Mouse (Mus musculus) splenic B cell, adult 2 months (primary cell): Measurements from ENCODE around the gene Clba1.

Source experiments
- DNase-seq: peaks from one replicate; pipeline ENCODE4 v3.0.0-alpha.2; 2011; ENCODE audit warnings: low read depth, low spot score
- H3K27me3 ChIP-seq: 2 replicates; pipeline ENCODE4 v1.6.1; 2012; ENCODE audit warnings: mild to moderate bottlenecking, low read length, moderate library complexity, mixed read lengths; ENCODE audit not compliant: control insufficient read depth, poor library complexity, insufficient read depth, severe bottlenecking
- H3K36me3 ChIP-seq: 2 replicates; pipeline ENCODE4 v1.6.1; 2012; ENCODE audit warnings: mild to moderate bottlenecking, low read length, moderate library complexity, mixed read lengths; ENCODE audit not compliant: control insufficient read depth, poor library complexity, insufficient read depth, severe bottlenecking

The Clba1 gene

DNA sequence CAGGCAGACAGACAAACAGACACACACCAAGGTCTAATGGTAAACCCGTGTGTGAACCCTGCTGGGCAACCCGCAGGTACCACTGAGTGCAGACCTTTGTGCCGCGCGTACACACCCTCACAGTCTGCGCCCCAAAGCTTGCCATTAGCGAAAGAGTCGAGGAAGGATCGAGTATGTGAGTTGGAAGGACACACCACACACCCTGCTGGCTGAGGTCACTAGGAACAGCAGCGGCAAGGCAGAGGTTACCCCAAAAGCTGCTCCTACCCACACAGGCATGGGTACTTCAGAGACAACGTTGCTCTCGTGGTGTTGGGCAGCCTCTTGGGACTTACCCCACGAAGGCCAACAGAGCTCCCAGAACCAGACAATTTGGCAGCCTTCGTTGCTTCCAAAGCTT, 36.4 kb upstream of the Clba1 start:
- DNase-seq: no peak
- H3K27me3 ChIP-seq: no peaks in the 10 kb centered on the region
- H3K36me3 ChIP-seq: peaks cover 9% of the 10 kb centered on the region

DNA sequence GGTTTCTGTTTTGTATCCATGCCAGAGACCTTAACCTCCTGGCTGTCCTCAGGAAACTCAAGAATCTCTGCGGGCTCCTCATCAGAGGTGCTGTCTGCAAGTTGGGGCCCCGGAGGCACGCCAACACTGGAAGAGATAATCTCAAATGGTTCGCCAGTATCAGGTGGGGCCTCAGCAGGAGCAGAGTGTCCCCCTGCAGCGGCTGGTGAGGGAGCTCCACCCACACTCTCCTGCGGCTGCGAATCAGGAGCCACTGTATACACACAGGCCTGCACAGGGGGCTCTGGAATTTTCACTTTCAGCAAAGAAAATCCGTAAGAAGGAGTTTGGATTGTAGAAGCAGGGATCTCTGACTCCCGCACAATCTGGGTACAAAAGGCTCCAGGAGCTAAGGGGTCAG, 35.4 kb upstream of the Clba1 start:
- DNase-seq: no peak
- H3K36me3 ChIP-seq: peaks cover 4% of the 10 kb centered on the region

DNA sequence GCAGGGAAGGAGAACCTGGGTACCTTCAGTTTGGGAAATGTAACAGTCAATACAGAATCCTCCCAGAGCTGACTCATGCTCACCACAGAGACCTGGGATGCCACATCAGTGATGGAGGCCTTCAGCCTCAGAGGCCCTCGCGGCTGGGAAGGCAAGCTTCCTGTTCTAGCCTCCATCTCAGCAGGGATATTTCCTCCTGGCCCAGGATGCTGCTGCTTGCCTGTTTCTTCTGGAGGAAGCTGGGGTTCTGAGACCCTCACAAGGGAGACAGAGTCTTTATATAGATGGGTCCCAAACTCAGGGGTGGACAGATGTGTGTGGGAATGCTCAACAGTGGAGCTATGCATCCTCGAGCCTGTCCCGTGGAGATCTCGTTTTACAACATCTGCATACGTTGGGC, 34.7 kb upstream of the Clba1 start:
- Histone ChIP-seq H3K27me3 (no peaks in the 10 kb centered on the region), H3K36me3 (no peaks in the 10 kb centered on the region; the same call in 1 of the 2 replicates)
- no peak for DNase-seq

More for the DNA sequence above, 35.4 kb upstream of the Clba1 start:
- H3K27me3 ChIP-seq: no peaks in the 10 kb centered on the region

DNA sequence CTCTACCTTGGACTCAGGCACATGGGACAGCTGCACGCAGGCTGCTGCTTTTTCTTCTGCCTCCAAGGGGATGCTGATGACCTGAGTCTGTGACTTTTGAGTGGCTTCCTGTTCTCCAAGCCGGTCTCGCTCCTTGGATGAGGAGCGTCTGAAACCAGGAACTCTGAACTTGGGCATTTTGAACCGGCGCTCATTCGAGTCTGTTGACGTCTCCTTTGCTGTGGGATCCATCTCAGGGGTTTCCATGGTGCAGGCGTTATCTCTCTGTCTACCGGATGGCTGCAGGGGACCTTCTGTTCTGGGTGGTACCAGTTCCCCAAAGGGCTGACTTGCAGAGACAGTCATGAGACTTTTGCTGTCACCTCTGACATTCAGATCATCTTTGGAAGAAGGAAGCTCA, 34.3 kb upstream of the Clba1 start:
- no peaks in the 10 kb centered on the region for H3K27me3 ChIP-seq
- no peak for DNase-seq
- no peaks in the 10 kb centered on the region; the same call in 1 of the 2 replicates for H3K36me3 ChIP-seq

DNA sequence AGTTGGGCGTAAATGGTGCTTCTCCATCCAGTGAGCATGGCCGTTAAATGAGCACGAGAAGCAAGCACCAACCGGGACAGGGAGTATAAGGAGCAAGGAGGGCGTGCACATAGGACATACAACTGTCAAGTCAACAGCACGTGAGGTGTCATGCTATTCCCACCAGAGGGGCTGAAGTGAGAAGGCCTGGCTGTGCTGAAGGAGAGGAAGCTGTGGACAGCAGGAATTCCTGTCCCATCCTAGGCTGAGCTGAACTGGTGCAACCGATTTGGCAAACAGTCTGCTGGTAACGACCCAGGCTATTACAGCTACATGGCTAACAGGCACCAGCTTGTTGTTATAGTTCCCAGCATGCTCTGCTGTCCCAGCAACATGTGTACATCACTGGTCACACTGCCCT, 17.7 kb upstream of the Clba1 start:
- no peak for DNase-seq
- Histone ChIP-seq H3K36me3 (no peaks in the 10 kb centered on the region), H3K27me3 (no peaks in the 10 kb centered on the region)

DNA sequence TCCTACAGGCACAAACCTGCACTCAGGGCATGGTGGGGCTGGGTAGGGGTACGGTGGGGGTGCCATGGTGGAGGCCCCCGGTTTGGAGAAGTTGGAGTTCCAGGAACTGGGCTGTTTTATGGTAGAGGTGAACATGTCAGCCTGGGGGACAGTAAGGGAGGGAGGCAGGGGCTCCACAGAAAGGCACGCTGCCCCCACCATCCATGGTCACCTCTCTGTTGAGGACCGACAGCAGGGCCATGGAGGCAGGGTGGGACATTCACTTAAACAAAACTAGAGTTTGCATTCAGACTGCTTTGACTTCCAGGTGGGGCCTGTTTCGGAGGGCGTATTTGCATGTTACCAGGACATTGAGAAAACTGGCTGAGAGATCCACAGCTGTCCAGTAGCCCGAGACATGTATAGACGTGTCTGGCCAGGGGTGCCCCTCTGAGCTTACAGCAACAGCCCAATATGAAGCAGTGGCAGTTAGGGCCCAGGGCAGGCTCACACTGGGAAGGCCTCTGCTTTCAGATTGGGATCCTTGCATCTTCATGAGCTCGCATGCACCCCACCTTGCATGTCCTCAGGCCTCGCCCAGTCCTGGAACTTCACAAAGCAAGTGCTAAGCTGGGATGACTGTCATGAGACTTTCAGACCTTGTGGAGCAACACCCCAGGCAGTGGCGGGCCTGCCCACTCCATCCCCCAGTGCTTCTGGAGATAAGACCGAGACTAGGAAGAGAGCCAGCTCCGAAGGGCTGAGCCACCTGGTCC, 15.0 kb upstream of the Clba1 start:
- Histone ChIP-seq H3K27me3 (no peaks in the 10 kb centered on the region), H3K36me3 (no peaks in the 10 kb centered on the region)
- no peak for DNase-seq

DNA sequence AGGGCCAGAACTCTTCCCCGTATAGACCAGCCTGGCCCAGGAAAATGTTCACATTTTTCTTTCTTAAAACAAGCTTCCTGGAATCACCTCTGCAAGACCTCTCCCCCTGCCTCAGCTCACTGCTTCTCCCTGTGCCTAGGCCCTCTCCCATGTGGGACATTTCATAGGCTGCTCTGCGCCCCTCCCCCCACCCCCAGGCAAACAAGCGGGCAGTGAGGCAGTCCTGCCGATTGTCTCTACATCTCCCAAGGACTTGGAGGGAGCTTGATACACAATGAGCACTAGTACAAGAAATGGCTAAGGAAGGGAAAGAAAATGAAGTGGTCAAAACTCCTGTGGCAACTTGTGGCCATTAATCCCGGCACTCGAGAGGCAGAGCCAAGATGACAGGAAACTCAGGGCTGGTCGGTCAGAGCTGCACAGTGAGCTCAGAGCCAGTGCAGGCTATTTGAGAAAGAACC, 14.4 kb upstream of the Clba1 start:
- no peaks in the 10 kb centered on the region for H3K27me3 ChIP-seq
- no peak for DNase-seq
- no peaks in the 10 kb centered on the region for H3K36me3 ChIP-seq

DNA sequence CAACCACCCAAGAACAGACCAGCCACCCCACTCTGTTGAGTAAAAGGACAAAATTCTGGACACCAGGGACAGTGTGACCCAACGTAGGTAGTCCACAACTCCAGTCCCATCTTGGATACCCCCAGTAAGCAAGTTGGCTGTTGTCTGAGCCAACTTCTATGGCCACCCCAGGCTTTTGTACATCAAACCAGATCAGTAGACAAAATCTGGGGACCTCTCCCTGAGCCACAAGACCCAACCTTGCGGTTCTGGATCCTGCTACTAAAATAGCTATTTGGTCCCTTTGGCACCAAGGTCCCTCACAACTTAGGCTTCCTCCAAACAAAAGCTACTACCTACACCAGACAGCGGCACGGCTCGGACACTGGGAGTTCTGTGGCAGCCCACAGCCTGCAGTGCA, 13.7 kb upstream of the Clba1 start:
- H3K27me3 ChIP-seq: no peaks in the 10 kb centered on the region
- no peak for DNase-seq

DNA sequence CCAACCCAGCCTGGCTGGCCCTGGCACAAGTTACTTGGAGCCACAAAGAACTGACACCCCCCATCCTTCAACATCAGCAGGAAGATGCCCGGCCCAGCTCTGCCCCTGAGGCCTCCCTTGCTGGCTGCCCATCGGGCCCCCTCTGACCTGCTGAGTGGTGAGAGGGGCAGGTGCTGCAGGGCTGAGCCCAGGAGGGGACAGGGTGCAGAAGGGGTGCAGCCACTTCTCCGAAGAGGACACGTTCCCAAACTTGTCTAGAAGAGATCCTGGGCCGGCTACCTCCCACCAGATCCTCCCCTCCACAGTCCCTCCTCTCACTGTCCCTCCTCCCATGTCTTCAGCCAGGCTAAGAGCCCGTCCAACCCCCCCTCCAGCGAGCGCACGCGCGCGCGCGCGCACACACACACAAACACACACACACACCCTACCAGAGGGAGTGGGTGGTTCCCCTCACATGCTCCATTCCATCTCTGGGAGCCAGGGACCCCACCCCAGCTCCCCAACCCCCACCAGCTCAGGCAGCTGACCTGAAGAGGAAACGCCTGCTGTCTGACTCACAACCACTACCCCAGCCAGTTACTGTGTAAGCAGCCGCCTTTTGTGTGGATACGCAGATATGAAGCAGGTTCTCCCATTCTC, 13.2 kb upstream of the Clba1 start:
- no peak for DNase-seq
- H3K27me3 ChIP-seq: no peaks in the 10 kb centered on the region
- no peaks in the 10 kb centered on the region for H3K36me3 ChIP-seq

More for the DNA sequence above, 13.7 kb upstream of the Clba1 start:
- no peaks in the 10 kb centered on the region for H3K36me3 ChIP-seq

DNA sequence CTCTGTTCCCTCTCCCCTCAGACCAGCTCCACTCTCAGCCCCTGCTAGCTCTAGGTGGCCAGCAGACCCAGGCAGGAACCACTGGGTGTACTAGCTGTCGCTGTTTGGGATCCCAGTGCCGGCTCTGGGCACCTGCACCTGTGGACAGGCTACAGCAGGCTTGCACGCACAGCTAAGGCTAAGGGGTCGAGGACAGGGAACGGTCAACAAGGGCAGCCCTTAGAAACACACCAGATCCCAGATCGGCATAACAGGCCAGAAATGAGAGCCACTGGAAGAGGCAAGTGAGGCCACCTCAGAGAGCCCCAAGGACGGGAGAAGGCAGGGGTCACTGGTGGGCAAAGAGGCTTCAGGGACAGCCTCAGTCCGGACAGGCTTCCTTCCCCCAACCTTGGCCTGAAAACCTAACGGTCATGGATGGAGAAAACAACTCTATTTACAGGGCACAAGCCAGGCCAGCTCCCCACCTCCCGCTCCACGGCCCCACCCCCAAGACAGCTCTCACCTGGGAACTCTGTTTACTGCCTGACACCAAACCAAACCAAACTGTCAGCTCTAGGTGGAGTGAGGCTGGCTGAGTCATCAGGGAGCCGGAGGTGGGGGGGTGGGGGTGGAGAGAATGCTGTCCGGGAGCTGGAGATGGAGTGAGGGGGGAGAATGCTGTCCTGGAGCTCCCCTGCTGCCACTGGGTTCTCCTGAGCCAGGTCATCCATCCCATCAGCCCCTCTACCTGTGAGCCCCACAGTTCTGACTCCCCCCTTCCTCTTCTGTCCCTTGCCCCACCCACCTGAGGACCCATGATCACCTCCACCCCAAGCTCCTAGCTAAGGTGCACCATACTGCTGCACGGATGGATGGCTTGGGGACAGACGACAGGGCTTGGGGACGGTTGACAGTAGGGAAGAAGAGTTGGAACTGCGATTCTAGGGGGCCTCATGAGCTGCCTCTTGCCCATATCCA, 11.9 kb upstream of the Clba1 start:
- H3K27me3 ChIP-seq: no peaks in the 10 kb centered on the region; the same call in 1 of the 2 replicates
- DNase-seq: no peak
- H3K36me3 ChIP-seq: no peaks in the 10 kb centered on the region

DNA sequence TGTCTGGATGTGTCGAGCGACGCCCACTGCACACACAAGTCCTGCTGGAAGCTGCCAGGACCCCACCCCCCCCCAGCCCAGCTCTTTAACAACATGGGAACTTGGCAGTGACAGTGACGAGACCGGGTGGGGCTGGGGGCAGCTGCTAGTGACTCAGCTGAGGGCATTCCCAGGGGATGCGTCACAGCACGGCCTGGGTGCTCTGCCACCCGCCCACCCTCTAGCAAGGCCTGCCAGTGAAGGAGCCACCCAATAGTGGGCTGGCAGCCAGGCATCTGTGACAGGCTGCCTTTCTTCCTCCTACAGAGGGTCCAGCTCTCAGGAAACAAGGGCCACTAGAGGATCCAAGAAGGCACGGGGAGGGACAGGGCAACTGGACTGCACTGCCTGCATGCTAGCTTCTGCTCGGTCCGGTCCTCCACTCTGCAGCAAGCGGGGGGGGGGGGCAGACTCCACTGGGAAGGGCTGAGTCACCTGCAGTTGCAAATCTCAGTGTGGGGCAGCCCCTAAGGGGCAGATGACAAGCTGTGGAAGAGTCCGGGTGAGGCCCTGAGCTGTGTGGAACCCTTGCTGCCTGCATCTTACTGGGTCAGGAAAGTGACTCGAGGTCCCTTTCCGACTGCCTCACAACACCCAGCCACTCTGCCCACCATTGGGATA, 10.9 kb upstream of the Clba1 start:
- H3K36me3 ChIP-seq: no peaks in the 10 kb centered on the region
- DNase-seq: peak; percentile 11
- H3K27me3 ChIP-seq: no peaks in the 10 kb centered on the region; the same call in 1 of the 2 replicates

DNA sequence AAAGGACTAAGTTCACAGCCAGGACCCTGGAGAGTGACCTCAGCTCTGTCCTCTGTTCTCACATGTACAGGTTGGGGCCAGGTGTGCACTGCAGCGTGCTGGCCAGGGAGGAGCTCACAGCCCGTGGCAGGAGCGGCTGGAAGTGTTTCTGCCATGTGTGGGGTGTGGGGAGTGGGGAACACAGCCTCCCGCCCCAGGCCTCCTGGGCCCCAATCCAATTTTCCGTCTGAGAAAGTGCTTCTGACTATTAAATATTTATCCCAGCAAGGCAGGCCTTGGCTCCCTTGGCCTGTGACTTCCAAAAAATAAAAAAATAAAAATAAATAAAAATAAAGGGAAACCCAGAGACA, 10.4 kb upstream of the Clba1 start:
- Histone ChIP-seq H3K36me3 (no peaks in the 10 kb centered on the region), H3K27me3 (no peaks in the 10 kb centered on the region; the same call in 1 of the 2 replicates)
- DNase-seq: no peak

DNA sequence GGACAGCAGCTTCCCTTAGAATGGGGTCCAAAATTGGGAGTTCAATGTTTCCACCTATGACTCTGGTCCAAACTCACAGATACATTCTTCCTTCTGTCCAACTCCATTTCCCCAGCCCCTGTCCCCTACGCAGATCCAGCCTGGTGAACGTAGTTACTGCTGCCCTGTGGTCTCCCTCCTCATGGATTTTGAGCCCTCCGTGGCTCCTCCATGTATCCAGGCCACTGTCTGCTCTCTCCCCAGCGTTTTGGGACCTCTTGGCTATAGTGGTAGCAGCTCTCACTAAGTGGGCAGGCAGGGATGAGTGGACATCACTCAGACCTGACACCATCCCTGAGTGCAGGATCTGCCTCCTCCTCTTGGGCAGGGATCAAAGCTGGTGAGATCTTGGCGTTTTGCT, 10.0 kb upstream of the Clba1 start:
- no peak for DNase-seq
- Histone ChIP-seq H3K27me3 (no peaks in the 10 kb centered on the region; the same call in 1 of the 2 replicates), H3K36me3 (no peaks in the 10 kb centered on the region)

DNA sequence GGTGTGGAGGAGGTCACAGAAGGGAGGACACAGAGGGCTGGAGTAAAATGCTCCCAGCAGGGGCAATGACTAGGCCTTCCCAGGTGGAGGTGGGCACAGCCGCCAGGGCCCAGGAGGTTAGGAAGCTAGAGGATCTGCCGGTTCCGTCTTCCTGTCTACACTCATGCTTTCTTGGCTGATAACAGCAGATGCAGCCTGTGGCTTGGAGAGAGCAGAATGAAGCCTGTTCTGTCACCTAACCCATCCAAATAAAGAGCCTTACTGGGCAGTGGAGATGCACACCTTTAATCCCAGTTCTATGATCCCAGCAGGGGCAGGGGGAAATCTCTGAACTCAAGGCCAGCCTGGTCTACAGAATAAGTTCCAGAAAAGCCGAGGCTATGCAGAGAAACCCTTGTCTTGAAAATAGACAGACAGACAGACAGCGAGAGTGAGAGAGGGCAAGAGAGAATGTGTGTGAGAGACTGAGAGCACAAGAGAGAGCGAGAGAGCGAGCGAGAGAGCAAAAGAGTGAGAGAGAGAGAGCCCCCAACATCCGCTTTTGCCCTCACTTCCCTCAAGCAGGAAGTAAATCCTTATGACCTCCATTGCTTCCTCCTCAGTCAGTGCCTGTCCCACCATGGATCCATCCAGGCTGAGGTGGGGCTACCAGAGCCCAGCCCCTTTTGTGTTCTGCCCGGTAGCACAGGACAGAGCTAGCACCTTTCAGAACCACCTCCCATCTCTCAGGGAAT, 9.3 kb upstream of the Clba1 start:
- no peak for DNase-seq
- no peaks in the 10 kb centered on the region for H3K36me3 ChIP-seq
- H3K27me3 ChIP-seq: no peaks in the 10 kb centered on the region; the same call in 1 of the 2 replicates
